Mouse (Mus musculus) E14TG2a.4 (cell line): ENCODE results near the gene Galm.

Source experiments
- CTCF ChIP-seq: conservative IDR thresholded peaks from 2 replicates; pipeline ENCODE4 v1.5.1; 2014; ENCODE audit warnings: low read length
- NANOG ChIP-seq: IDR thresholded peaks from 2 replicates; pipeline ENCODE4 v1.6.1; 2014; ENCODE audit warnings: borderline replicate concordance, low read length, mixed read lengths
- POU5F1 ChIP-seq: IDR thresholded peaks from 2 replicates; pipeline ENCODE4 v1.6.1; 2014; ENCODE audit warnings: low read length, borderline replicate concordance

DNA sequence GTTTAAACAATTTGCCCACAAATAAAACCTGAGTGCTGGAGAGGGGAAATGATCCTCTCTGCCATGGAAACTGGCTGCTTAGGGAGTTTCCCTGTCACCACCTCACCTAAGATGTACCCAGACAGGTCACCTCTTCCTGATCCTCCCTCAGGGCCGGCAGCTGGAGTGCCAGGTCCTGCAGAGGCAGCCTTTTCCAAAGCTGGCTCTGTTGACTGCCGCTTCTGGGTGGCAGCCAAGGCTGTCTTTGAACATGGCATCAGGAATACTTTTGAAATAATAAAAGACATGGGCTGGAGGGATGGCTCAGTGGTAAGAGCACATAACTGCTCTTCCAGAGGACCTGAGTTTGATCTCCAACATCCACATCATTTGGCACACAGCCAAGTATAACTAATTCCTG lies 102.1 kb downstream of the Galm start:
- TF ChIP-seq CTCF (no peak), NANOG (no peak), POU5F1 (no peak)
